Mouse (Mus musculus): ENCODE results near the gene Lrba.

The Lrba gene

GRCm38 (mm10) chr3:86789752-86790151 is 565.3 kb downstream of the Lrba start:
- in situ Hi-C loops (cut with MboI, MseI) = no loop called here

GRCm38 (mm10) chr3:86793264-86793663 is 568.8 kb downstream of the Lrba start:
- in situ Hi-C loops (cut with MboI, MseI) = no loop called here

DNA sequence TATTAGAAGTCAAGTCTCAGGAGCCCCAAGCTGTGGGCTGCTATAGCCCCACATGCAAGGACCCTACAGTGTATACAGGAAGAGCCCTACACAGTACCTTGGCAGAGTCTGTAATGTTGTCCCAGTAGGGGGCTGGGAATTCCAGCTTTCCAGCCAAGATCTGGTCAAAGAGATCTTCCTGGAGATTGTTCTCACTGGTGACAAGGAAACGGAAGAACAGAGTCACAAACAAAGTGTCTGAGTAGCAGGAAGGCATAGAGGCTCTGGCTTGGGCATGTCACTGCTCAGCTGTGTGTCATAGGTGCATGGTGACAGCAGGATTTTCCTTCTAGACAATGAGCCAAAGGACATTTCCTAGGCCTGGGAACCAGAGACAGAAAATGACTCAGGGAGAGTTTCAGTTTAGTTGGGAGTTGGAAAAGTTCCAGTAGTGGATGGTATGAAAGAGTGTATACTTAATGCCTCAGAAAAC is 569.3 kb downstream of the Lrba start:
- in situ Hi-C loops (cut with MboI, MseI) = no loop called here

- in situ Hi-C loops (cut with MboI, MseI) = no loop called here
These were observed 572.2 kb downstream of the Lrba start for GRCm38 (mm10) chr3:86796716-86797115.

DNA sequence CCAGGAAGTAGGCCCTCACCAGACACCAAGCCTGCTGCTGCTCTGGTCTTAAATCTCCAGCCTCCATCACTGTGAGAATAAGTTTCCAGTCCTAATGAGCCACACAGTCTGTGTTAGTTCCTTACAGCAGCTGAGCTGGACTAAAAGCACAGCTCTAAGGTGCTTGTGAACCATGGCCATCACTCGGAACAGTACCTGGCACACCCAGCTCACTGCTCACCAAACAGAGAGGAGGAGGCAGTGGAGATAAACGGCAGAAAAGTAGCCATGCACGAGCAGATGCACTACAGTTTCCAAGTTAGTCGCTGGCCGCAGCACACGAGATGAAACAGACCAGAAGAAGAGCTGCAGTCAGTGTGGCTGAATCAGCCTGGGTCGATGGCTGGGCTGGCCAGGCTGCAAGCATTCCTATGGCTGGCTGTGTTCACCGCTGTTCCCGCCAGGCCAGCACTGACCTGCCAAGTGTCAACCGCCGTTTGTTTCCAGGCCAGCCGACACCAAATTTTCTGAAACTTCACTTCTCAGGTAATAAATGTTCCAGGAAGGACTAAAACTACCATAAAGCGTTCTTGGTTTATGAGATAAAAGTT is 573.5 kb downstream of the Lrba start:
- in situ Hi-C loops (cut with MboI, MseI) = no loop called here

DNA sequence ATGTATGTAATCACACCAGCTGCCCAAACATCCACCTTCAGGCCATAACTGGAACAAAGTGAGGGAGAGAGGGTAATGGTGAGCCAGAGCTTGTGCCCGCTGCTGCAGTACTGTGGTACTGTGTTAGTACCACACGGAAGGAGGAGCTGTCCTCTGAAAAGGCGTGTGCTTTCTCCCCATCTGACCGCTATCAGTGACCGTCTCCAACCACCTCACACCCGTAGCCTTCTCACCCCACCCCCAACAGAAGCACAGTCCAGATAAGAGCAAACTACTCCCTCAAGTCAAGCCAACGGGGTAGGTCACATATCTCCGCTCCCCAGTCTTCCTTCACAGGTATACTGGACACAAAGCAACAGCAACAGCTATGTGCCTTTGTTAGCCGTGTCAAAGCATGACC is 574.6 kb downstream of the Lrba start:
- in situ Hi-C loops (cut with MboI, MseI) = no loop called here

- in situ Hi-C loops (cut with MboI, MseI) = no loop called here
These were observed 576.4 kb downstream of the Lrba start for GRCm38 (mm10) chr3:86800841-86801240.

DNA sequence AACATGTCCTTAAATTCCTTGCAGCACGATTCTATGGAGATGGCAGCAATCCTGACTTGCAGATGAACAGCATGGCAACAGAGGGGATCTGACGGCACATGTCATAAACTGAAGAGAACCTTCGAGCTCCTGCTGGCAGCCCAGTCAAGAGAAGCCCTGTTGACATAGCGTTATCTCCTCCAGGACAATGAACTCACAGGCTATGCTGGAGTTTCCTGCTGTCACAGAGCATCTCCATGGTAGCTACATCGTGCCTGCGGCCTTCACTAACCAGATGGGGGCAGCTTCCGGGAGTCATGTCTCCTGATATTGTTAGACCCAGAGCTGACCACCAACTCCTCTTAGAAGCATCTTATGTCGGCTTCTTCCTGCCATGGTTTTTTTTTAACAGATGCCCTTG is 578.3 kb downstream of the Lrba start:
- in situ Hi-C loops (cut with MboI, MseI) = no loop called here

DNA sequence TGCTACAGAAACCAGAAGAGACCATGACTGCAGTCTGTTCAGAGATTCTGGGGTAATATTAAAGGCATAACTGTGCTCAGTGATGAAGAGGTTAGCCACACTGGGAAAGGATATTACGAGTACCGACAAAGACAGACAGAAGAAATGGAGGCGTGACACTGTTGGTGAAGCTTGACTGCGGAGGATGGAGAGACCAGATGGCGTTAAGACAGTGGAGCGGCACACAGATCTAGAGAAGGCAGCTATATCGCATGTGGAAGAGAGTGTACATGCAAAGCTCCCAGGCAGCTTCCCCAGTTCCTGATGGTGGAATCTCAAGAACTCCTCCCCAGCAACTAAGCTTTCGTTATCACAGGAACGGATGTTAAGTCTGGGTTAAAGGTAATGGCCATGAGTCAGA is 579.8 kb downstream of the Lrba start:
- in situ Hi-C loops (cut with MboI, MseI) = no loop called here

GRCm38 (mm10) chr3:86806834-86807233 is 582.4 kb downstream of the Lrba start:
- in situ Hi-C loops (cut with MboI, MseI) = no loop called here

GRCm38 (mm10) chr3:86807750-86808467 is 583.4 kb downstream of the Lrba start:
- in situ Hi-C loops (cut with MboI, MseI) = no loop called here

GRCm38 (mm10) chr3:86809199-86809598 is 584.7 kb downstream of the Lrba start:
- in situ Hi-C loops (cut with MboI, MseI) = no loop called here

DNA sequence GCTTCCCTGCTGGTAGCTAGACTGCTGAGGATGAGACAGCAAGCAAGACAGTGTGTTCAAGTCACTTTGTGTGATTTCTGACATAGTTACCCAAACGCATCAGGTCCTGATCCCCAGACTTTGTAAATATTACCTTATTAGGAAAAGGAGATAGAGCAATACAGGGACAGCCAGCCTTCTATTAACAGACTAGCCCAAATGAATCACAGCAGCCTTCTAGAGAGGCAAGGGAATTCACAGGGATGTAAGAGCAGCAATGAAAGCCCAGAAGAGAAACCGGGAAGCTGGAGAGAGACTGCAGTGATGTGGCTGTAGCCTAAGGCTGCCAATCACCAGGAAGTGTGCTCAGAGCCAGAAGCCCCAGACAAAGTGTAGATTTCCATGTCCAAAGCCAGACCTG is 585.2 kb downstream of the Lrba start:
- in situ Hi-C loops (cut with MboI, MseI) = loop anchor here (10.0 kb wide), 1 partner anchor 165 kb away; no protein-coding TSS in a partner anchor

DNA sequence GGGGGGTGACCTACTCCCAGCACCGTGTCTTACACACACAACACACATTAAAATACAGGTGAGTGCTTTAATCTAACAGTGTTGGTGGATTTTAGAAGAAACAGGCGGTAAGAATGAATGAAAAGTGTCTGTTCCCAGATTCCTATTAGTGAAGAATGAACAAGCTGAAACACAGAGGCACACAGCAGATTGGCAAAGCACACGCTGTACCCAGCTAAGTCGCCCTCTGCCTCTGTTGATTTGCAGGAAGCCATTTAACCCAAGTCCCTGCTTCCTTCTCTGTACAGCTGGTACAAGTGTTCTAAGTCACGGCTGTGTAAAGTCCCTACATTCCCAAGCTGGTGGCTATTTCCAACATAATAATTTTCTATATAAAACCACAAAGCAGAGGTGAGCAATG is 586.4 kb downstream of the Lrba start:
- in situ Hi-C loops (cut with MboI, MseI) = loop anchor here (10.0 kb wide), 1 partner anchor 164 kb away; no protein-coding TSS in a partner anchor

DNA sequence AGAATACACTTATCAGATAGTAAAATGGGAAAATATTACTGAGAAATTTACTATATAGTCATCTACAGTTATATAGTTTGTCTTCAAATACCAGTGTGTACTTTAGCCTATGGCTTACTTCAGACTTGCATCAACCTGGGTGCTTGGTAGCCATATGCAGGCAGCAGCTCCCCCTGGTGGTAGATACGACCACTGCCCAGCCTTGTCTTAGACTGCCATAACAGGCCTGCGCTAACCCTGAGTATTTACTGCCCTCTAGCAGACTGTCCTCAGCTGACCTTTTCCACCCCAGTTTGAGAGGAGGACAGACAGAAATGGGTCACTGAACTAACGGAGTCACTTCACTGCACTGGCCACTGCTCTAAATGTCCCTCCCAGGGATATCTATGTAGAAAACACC is 588.2 kb downstream of the Lrba start:
- in situ Hi-C loops (cut with MboI, MseI) = loop anchor here (10.0 kb wide), 1 partner anchor 162 kb away; no protein-coding TSS in a partner anchor

- in situ Hi-C loops (cut with MboI, MseI) = loop anchor here (10.0 kb wide), 1 partner anchor 157 kb away; no protein-coding TSS in a partner anchor
These were observed 593.6 kb downstream of the Lrba start for GRCm38 (mm10) chr3:86818001-86818585.

GRCm38 (mm10) chr3:86819372-86819771 is 594.9 kb downstream of the Lrba start:
- in situ Hi-C loops (cut with MboI, MseI) = loop anchor here (10.0 kb wide), 1 partner anchor 155 kb away; no protein-coding TSS in a partner anchor

- in situ Hi-C loops (cut with MboI, MseI) = no loop called here
These were observed 595.9 kb downstream of the Lrba start for GRCm38 (mm10) chr3:86820344-86820743.

DNA sequence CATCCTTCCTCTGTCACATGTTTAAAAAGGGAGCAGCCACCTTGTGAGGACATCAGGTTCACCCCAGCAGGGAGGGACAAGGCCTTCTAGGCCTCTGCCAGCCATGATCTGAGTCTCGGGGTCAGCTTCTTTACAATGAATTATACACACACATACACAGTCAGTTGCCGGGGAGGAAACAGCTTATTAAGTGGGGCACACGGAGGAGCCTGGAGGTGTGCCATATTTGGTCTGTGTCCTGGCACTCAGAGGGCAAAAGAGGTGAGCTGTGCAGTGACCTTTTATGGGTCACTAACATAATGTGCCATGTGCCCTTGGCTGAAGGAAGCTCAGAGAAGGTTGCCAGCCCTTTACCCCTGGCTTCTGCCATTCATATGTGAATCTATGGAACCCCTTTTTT is 596.9 kb downstream of the Lrba start:
- in situ Hi-C loops (cut with MboI, MseI) = no loop called here

DNA sequence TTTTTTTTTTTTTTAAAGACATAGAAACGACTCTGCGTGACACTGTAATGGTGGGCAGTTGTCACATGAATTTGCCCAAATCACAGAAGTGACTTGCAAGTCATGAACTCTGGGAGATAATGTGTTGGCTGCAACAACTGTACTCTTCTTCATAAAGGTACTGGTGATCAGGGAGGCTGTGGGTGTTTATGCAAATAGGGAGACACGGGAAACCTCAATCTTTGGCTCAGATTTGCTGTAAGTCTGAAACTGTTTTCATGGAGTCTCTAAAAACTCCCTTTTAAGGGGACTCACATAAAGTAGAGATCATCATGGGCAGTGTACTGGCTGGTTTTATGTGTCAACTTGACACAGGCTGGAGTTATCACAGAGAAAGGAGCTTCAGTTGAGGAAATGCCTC is 603.0 kb downstream of the Lrba start:
- in situ Hi-C loops (cut with MboI, MseI) = no loop called here

DNA sequence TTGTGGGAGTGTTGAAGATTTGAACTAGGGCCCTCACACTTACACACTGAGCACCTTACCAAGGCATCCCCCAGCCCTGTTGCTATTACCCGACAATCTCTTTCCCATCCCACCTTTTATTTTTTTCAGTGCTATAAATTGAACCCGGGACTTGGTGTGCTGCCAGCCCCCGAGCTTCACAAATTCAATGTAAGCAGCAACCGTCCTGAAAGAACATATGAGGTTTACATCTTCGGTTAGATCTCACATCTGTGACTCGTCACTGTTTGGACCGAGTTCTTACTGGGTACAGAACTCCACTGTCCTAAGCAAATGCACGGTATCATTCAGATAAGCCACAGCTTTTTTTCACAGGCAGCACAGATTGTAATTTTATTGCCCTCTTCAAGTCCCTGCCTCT is 607.6 kb downstream of the Lrba start:
- in situ Hi-C loops (cut with MboI, MseI) = no loop called here
